Mouse (Mus musculus): ENCODE measurements at regions not wholly inside any gene's neighbourhood (a gene's known extent, or its start where the extent isn't known, plus 50 kb on each side); places are given as distances from the start of the nearest gene placed in this dataset.

- no peaks in the 10 kb centered on the region for H3K36me3 ChIP-seq (ENCODE audit: control insufficient read depth, insufficient read depth, low read length)
- no peak for TF ChIP-seq POLR2A (IDR thresholded peaks at IDR 0.05; ENCODE audit: control insufficient read depth, low read depth, low read length)
- TF ChIP-seq CTCF (IDR thresholded peaks at IDR 0.05; ENCODE audit: control insufficient read depth, insufficient read depth, insufficient replicate concordance, low read depth, low read length) = no peak
- H3K4me1 ChIP-seq (ENCODE audit: control insufficient read depth, insufficient read depth, low read length) = no peaks in the 10 kb centered on the region
- no peak overlapping the region for H3K4me3 ChIP-seq (ENCODE audit: control insufficient read depth, low read depth, low read length)
- no peak overlapping the region for H3K27ac ChIP-seq (ENCODE audit: control insufficient read depth, insufficient read depth, low read depth, low read length)
- no peaks in the 10 kb centered on the region for H3K27me3 ChIP-seq (ENCODE audit: control insufficient read depth, insufficient read depth, low read length)
These were observed 89.5 kb upstream of the Cdkn2b start for GRCm38 (mm10) chr4:89400342-89400741.

DNA sequence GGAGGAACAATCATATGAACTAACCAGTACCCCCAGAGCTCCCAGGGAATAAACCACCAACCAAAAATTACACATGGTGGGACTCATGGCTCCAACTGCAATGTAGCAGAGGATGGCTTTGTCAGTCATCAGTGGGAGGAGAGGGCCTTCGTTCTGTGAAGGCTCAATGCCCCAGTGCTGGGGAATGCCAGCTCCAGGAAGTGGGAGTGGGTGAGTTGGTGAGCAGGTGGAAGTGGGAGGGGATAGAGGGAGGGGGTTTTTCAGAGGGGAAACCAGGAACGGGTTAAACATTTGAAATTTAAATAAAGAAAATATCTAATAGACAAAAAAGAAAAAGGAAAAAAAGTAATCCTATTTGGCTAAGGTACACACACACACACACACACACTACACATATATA is 88.4 kb upstream of the Cdkn2b start:
- Histone ChIP-seq H3K36me3 (ENCODE audit: control insufficient read depth, insufficient read depth, low read length) (no peaks in the 10 kb centered on the region), H3K27ac (ENCODE audit: control insufficient read depth, insufficient read depth, low read depth, low read length) (no peak overlapping the region), H3K27me3 (ENCODE audit: control insufficient read depth, insufficient read depth, low read length) (no peaks in the 10 kb centered on the region), H3K4me3 (ENCODE audit: control insufficient read depth, low read depth, low read length) (no peak overlapping the region), H3K4me1 (ENCODE audit: control insufficient read depth, insufficient read depth, low read length) (no peaks in the 10 kb centered on the region)
- TF ChIP-seq POLR2A (IDR thresholded peaks at IDR 0.05; ENCODE audit: control insufficient read depth, low read depth, low read length) = no peak
- no peak for TF ChIP-seq CTCF (IDR thresholded peaks at IDR 0.05; ENCODE audit: control insufficient read depth, insufficient read depth, insufficient replicate concordance, low read depth, low read length)

DNA sequence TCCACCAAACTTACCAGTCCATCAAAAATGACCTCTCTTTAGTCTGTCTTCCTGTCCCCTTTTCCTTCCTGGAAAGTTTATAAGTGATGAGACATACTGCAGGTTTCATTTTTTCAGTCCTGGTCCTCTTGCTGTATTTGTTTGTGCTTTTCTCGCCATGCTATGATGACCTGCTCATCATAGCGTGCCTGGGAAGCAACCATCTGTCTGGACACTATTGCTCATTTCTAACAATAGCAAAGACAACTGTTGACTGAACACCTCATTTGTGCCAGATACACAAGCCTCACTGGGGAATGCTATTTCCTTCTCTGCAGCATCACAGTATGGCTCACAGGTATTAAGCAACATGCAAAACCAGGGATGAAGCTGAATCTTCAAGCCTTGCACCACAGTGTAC is 85.2 kb upstream of the Cdkn2b start:
- Histone ChIP-seq H3K27ac (ENCODE audit: control insufficient read depth, insufficient read depth, low read depth, low read length) (no peak overlapping the region), H3K36me3 (ENCODE audit: control insufficient read depth, insufficient read depth, low read length) (no peaks in the 10 kb centered on the region), H3K4me3 (ENCODE audit: control insufficient read depth, low read depth, low read length) (no peak overlapping the region), H3K4me1 (ENCODE audit: control insufficient read depth, insufficient read depth, low read length) (no peaks in the 10 kb centered on the region), H3K27me3 (ENCODE audit: control insufficient read depth, insufficient read depth, low read length) (no peaks in the 10 kb centered on the region)
- TF ChIP-seq POLR2A (IDR thresholded peaks at IDR 0.05; ENCODE audit: control insufficient read depth, low read depth, low read length) (no peak), CTCF (IDR thresholded peaks at IDR 0.05; ENCODE audit: control insufficient read depth, insufficient read depth, insufficient replicate concordance, low read depth, low read length) (no peak)

- Histone ChIP-seq H3K36me3 (ENCODE audit: control insufficient read depth, insufficient read depth, low read length) (no peaks in the 10 kb centered on the region), H3K4me1 (ENCODE audit: control insufficient read depth, insufficient read depth, low read length) (no peaks in the 10 kb centered on the region)
- TF ChIP-seq POLR2A (IDR thresholded peaks at IDR 0.05; ENCODE audit: control insufficient read depth, low read depth, low read length) (no peak), CTCF (IDR thresholded peaks at IDR 0.05; ENCODE audit: control insufficient read depth, insufficient read depth, insufficient replicate concordance, low read depth, low read length) (no peak)
These were observed 84.5 kb upstream of the Cdkn2b start for GRCm38 (mm10) chr4:89395336-89395735.

DNA sequence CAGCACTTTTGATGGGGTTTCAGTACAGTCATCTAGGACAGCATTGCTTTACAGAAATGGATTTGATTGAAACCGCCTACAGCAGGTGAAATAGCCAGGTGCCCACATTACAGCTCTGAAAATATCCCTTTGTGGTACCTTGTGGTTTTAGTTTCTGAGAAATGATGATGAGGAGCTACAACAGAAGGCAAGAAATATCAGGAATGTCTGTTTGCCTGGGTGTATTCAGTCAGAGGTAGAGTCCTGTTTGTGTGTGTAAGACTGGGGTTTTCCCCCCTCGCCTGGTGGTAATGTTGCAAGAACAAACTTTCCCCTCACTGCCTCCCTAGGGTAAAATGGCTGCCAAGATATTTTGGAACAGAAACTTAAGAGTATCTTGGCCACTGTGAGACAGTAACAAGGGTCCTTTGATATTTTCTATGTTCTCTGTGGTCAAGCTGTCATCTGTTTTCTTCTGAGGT is 82.4 kb upstream of the Cdkn2b start:
- Histone ChIP-seq H3K4me1 (ENCODE audit: control insufficient read depth, insufficient read depth, low read length) (no peaks in the 10 kb centered on the region), H3K27ac (ENCODE audit: control insufficient read depth, insufficient read depth, low read depth, low read length) (no peak overlapping the region), H3K4me3 (ENCODE audit: control insufficient read depth, low read depth, low read length) (no peak overlapping the region), H3K27me3 (ENCODE audit: control insufficient read depth, insufficient read depth, low read length) (no peaks in the 10 kb centered on the region), H3K36me3 (ENCODE audit: control insufficient read depth, insufficient read depth, low read length) (no peaks in the 10 kb centered on the region)
- TF ChIP-seq CTCF (IDR thresholded peaks at IDR 0.05; ENCODE audit: control insufficient read depth, insufficient read depth, insufficient replicate concordance, low read depth, low read length) (no peak), POLR2A (IDR thresholded peaks at IDR 0.05; ENCODE audit: control insufficient read depth, low read depth, low read length) (no peak)

More at GRCm38 (mm10) chr4:89395336-89395735, 84.5 kb upstream of the Cdkn2b start:
- Histone ChIP-seq H3K27me3 (ENCODE audit: control insufficient read depth, insufficient read depth, low read length) (no peaks in the 10 kb centered on the region), H3K4me3 (ENCODE audit: control insufficient read depth, low read depth, low read length) (no peak overlapping the region), H3K27ac (ENCODE audit: control insufficient read depth, insufficient read depth, low read depth, low read length) (no peak overlapping the region)

- Histone ChIP-seq H3K36me3 (ENCODE audit: control insufficient read depth, insufficient read depth, low read length) (no peaks in the 10 kb centered on the region), H3K4me3 (ENCODE audit: control insufficient read depth, low read depth, low read length) (no peak overlapping the region), H3K27me3 (ENCODE audit: control insufficient read depth, insufficient read depth, low read length) (no peaks in the 10 kb centered on the region), H3K4me1 (ENCODE audit: control insufficient read depth, insufficient read depth, low read length) (no peaks in the 10 kb centered on the region), H3K27ac (ENCODE audit: control insufficient read depth, insufficient read depth, low read depth, low read length) (no peak overlapping the region)
- TF ChIP-seq POLR2A (IDR thresholded peaks at IDR 0.05; ENCODE audit: control insufficient read depth, low read depth, low read length) (no peak), CTCF (IDR thresholded peaks at IDR 0.05; ENCODE audit: control insufficient read depth, insufficient read depth, insufficient replicate concordance, low read depth, low read length) (no peak)
These were observed 82.0 kb upstream of the Cdkn2b start for GRCm38 (mm10) chr4:89392791-89393190.

- no peaks in the 10 kb centered on the region for H3K36me3 ChIP-seq (ENCODE audit: control insufficient read depth, insufficient read depth, low read length)
- no peak for TF ChIP-seq CTCF (IDR thresholded peaks at IDR 0.05; ENCODE audit: control insufficient read depth, insufficient read depth, insufficient replicate concordance, low read depth, low read length)
- no peak for TF ChIP-seq POLR2A (IDR thresholded peaks at IDR 0.05; ENCODE audit: control insufficient read depth, low read depth, low read length)
- H3K27me3 ChIP-seq (ENCODE audit: control insufficient read depth, insufficient read depth, low read length) = no peaks in the 10 kb centered on the region
- no peaks in the 10 kb centered on the region for H3K4me1 ChIP-seq (ENCODE audit: control insufficient read depth, insufficient read depth, low read length)
- H3K4me3 ChIP-seq (ENCODE audit: control insufficient read depth, low read depth, low read length) = no peak overlapping the region
- no peak overlapping the region for H3K27ac ChIP-seq (ENCODE audit: control insufficient read depth, insufficient read depth, low read depth, low read length)
These were observed 80.8 kb upstream of the Cdkn2b start for GRCm38 (mm10) chr4:89391463-89392308.
